Mouse (Mus musculus): ENCODE measurements around the gene Prss47. TPM values are rescaled to one million over a fixed set of nuclear protein-coding genes. Genes with fewer than 3 reads are reported as not detected.

Gene Prss47
- not detected in 2 replicates for polyA plus RNA-seq (2012; rRNA removed; ENCODE audit: low replicate concordance)

DNA sequence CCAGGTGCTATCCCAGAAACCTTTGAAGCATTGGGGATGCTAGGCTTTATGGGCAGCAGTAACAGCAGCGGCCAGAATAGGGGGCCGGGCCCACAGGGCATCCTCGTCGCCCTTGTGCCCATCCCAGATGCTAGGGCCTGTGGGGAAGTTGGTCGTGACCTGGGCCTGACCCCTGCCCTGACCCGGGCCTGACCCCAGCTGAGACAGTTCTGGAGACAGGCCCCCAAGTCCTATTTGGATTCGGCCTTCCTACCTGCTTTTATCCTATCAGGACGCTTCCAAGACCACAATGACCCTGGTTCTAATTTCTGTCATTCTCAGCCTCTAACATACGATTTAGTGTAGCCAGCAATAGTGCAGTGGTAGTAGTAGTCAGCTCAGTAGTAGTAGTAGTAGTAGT is at the start of gene Prss47:
TSS of gene Prss47 (minus strand) at position 101 of the 400 bp plus-strand sequence.

DNA sequence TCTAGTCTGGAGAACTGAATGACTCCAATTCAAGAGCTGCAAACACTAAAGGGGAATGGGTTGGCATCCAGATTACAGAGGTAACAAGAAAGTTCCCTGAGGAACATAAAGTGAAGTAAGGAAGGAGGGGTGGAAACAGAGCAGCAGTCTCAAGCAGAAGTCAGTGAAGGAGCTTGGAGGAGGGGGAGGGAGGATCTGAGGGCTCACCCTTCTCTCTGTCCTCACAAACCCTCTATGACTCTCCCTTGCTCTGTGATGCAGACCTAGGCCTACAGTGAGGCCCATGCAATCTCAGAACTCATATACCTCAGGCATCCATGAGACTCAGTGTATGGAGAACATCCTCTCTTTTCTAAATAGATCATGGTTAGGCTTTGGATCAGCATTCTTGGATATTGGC is 19.8 kb downstream of the Prss47 start, which contains the start of gene Spata31d1c:
TSS of gene Spata31d1c (plus strand) at position 301 of the 400 bp plus-strand sequence.

Other genes with a start within 250 kb of the Prss47 start
- gene Cntnap3, start 148.8 kb downstream of the Prss47 start, polyA plus RNA-seq (2012; rRNA removed; ENCODE audit: low replicate concordance): 0.01 and 0.66 TPM in 2 replicates
- gene Spata31, start 135.4 kb downstream of the Prss47 start, polyA plus RNA-seq (2012; rRNA removed; ENCODE audit: low replicate concordance): not detected in 2 replicates
- gene Spata31d1c, start 19.7 kb downstream of the Prss47 start, polyA plus RNA-seq (2012; rRNA removed; ENCODE audit: low replicate concordance): not detected in 2 replicates
- 21.9 and 22.4 TPM in 2 replicates for gene Mfsd14b, start 60.2 kb upstream of the Prss47 start, polyA plus RNA-seq (2012; rRNA removed; ENCODE audit: low replicate concordance)
- gene Olfr465-ps1, start 85.3 kb upstream of the Prss47 start, polyA plus RNA-seq (2012; rRNA removed; ENCODE audit: low replicate concordance): not detected in 2 replicates
- gene Olfr466, start 97.5 kb upstream of the Prss47 start, polyA plus RNA-seq (2012; rRNA removed; ENCODE audit: low replicate concordance): not detected in 2 replicates
- gene Nlrp4f, start 153.2 kb upstream of the Prss47 start, polyA plus RNA-seq (2012; rRNA removed; ENCODE audit: low replicate concordance): not detected in 2 replicates
- 0.10 TPM in 1 of 2 replicates, not detected in the other for gene Gm10775, start 206.8 kb upstream of the Prss47 start, polyA plus RNA-seq (2012; rRNA removed; ENCODE audit: low replicate concordance)
- gene Zfp369, start 226.1 kb upstream of the Prss47 start, polyA plus RNA-seq (2012; rRNA removed; ENCODE audit: low replicate concordance): 18.1 and 25.4 TPM in 2 replicates

Measured in subcutaneous adipose tissue, adult 2 months (tissue).